Mouse (Mus musculus): ENCODE results near the gene Nfix. TPM values are rescaled to one million over a fixed set of nuclear protein-coding genes. Genes with fewer than 3 reads are reported as not detected.

Gene Nfix
- total and polyA plus RNA-seq, 2 experiments from 2014 or later = 53.7 to 62.5 TPM

GRCm38 (mm10) chr8:84709931-84710330, 90.2 kb downstream of the Nfix start:
- H3K27me3 ChIP-seq (ENCODE audit: insufficient read depth, low read length) = peaks cover 21% of the 10 kb centered on the region
- H3K4me3 ChIP-seq (ENCODE audit: low read depth, low read length) = no peak overlapping the region
- ATAC-seq (ENCODE audit: low FRiP score) (no peak), DNase-seq (ENCODE audit: low spot score) (no peak)
- H3K4me2 ChIP-seq (ENCODE audit: low read depth, low read length, poor library complexity, severe bottlenecking) = no peak overlapping the region
- no peak overlapping the region for H3K9ac ChIP-seq (replicated peaks; ENCODE audit: low read length, poor library complexity, severe bottlenecking)
- WGBS = 94% methylated on average over 1 of the region's 1 CpGs
- no peaks in the 10 kb centered on the region for H3K4me1 ChIP-seq (ENCODE audit: insufficient read depth, low read length)
- no peaks in the 10 kb centered on the region for H3K36me3 ChIP-seq (ENCODE audit: insufficient read depth, low read length)
- TF ChIP-seq CTCF (IDR thresholded peaks at IDR 0.05) = no peak
- H3K9me3 ChIP-seq (ENCODE audit: low read length) = no peaks in the 10 kb centered on the region
- no peak overlapping the region for H3K27ac ChIP-seq (ENCODE audit: low read depth, low read length)

- no peak overlapping the region for H3K4me2 ChIP-seq (ENCODE audit: low read depth, low read length, poor library complexity, severe bottlenecking)
- H3K27me3 ChIP-seq (ENCODE audit: insufficient read depth, low read length) = peaks cover 29% of the 10 kb centered on the region
- peak; percentile 96 for DNase-seq (ENCODE audit: low spot score)
- no peak overlapping the region for H3K4me3 ChIP-seq (ENCODE audit: low read depth, low read length)
- peak; percentile 95 for TF ChIP-seq CTCF (IDR thresholded peaks at IDR 0.05)
- WGBS = 7% methylated on average over 12 of the region's 12 CpGs
- H3K4me1 ChIP-seq (ENCODE audit: insufficient read depth, low read length) = no peaks in the 10 kb centered on the region
- peak; percentile 69 for ATAC-seq (ENCODE audit: low FRiP score)
- H3K36me3 ChIP-seq (ENCODE audit: insufficient read depth, low read length) = no peaks in the 10 kb centered on the region
- H3K9ac ChIP-seq (replicated peaks; ENCODE audit: low read length, poor library complexity, severe bottlenecking) = no peak overlapping the region
- H3K9me3 ChIP-seq (ENCODE audit: low read length) = no peaks in the 10 kb centered on the region
- H3K27ac ChIP-seq (ENCODE audit: low read depth, low read length) = peak overlapping the region; percentile 18; the same call in 1 of the 2 replicates
These were observed 91.2 kb downstream of the Nfix start for GRCm38 (mm10) chr8:84708774-84709475.

DNA sequence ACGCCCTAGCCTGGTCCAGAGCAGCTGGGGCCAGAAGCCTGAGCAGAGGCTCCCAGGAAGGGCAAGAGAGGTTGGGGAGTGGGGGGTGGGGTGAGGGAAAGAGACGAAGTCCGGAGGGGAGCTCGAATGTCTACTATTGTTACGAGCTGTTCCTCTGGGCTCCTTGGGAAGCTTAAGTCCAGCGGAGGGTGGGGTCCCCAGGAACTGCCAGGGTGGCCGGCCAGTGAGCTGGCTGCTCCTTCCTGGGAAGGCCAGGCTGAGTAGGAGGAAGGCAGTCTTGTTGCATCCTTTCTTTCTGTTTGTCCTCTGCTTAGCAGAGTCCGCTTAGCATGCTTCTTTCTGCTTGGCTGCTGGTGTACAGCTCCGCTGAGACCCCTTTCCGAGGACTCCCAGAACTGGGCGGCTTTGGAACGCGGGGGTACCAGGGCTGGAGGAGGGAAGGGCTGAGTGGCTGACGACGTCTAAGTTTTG, 92.0 kb downstream of the Nfix start:
- H3K36me3 ChIP-seq (ENCODE audit: insufficient read depth, low read length) = no peaks in the 10 kb centered on the region
- TF ChIP-seq CTCF (IDR thresholded peaks at IDR 0.05) = no peak
- no peaks in the 10 kb centered on the region for H3K4me1 ChIP-seq (ENCODE audit: insufficient read depth, low read length)
- H3K4me2 ChIP-seq (ENCODE audit: low read depth, low read length, poor library complexity, severe bottlenecking) = no peak overlapping the region
- no peak overlapping the region for H3K9ac ChIP-seq (replicated peaks; ENCODE audit: low read length, poor library complexity, severe bottlenecking)
- H3K27me3 ChIP-seq (ENCODE audit: insufficient read depth, low read length) = peaks cover 37% of the 10 kb centered on the region
- DNase-seq (ENCODE audit: low spot score) = no peak
- H3K9me3 ChIP-seq (ENCODE audit: low read length) = no peaks in the 10 kb centered on the region
- no peak for ATAC-seq (ENCODE audit: low FRiP score)
- WGBS = 12% methylated on average over 15 of the region's 15 CpGs
- H3K27ac ChIP-seq (ENCODE audit: low read depth, low read length) = peak overlapping the region; percentile 59
- no peak overlapping the region for H3K4me3 ChIP-seq (ENCODE audit: low read depth, low read length)

- DNase-seq (ENCODE audit: low spot score) (no peak), ATAC-seq (ENCODE audit: low FRiP score) (no peak)
- H3K4me3 ChIP-seq (ENCODE audit: low read depth, low read length) = no peak overlapping the region
- peaks cover 44% of the 10 kb centered on the region for H3K27me3 ChIP-seq (ENCODE audit: insufficient read depth, low read length)
- H3K4me2 ChIP-seq (ENCODE audit: low read depth, low read length, poor library complexity, severe bottlenecking) = peak overlapping the region; percentile 32
- peak overlapping the region; percentile 70 for H3K27ac ChIP-seq (ENCODE audit: low read depth, low read length)
- H3K9ac ChIP-seq (replicated peaks; ENCODE audit: low read length, poor library complexity, severe bottlenecking) = peak overlapping the region; percentile 42
- no peak for TF ChIP-seq CTCF (IDR thresholded peaks at IDR 0.05)
- no peaks in the 10 kb centered on the region for H3K4me1 ChIP-seq (ENCODE audit: insufficient read depth, low read length)
- 6% methylated on average over 21 of the region's 22 CpGs for WGBS
- no peaks in the 10 kb centered on the region for H3K36me3 ChIP-seq (ENCODE audit: insufficient read depth, low read length)
- no peaks in the 10 kb centered on the region for H3K9me3 ChIP-seq (ENCODE audit: low read length)
These were observed 92.8 kb downstream of the Nfix start for GRCm38 (mm10) chr8:84707267-84707883.

GRCm38 (mm10) chr8:84706610-84707266, 93.4 kb downstream of the Nfix start:
- no peaks in the 10 kb centered on the region for H3K4me1 ChIP-seq (ENCODE audit: insufficient read depth, low read length)
- H3K4me2 ChIP-seq (ENCODE audit: low read depth, low read length, poor library complexity, severe bottlenecking) = peak overlapping the region; percentile 32
- H3K4me3 ChIP-seq (ENCODE audit: low read depth, low read length) = 0 out of 2 replicates have a peak overlapping the region, but pooled peaks have one; percentile 8
- TF ChIP-seq CTCF (IDR thresholded peaks at IDR 0.05) = no peak
- H3K27me3 ChIP-seq (ENCODE audit: insufficient read depth, low read length) = peaks cover 50% of the 10 kb centered on the region
- 6% methylated on average over 45 of the region's 45 CpGs for WGBS
- H3K9me3 ChIP-seq (ENCODE audit: low read length) = no peaks in the 10 kb centered on the region
- no peaks in the 10 kb centered on the region for H3K36me3 ChIP-seq (ENCODE audit: insufficient read depth, low read length)
- H3K9ac ChIP-seq (replicated peaks; ENCODE audit: low read length, poor library complexity, severe bottlenecking) = peak overlapping the region; percentile 42
- ATAC-seq (ENCODE audit: low FRiP score) = no peak
- DNase-seq (ENCODE audit: low spot score) = no peak
- H3K27ac ChIP-seq (ENCODE audit: low read depth, low read length) = peak overlapping the region; percentile 70
